Mouse (Mus musculus): ENCODE measurements at regions not wholly inside any gene's neighbourhood (a gene's known extent, or its start where the extent isn't known, plus 50 kb on each side); places are given as distances from the start of the nearest gene placed in this dataset.

DNA sequence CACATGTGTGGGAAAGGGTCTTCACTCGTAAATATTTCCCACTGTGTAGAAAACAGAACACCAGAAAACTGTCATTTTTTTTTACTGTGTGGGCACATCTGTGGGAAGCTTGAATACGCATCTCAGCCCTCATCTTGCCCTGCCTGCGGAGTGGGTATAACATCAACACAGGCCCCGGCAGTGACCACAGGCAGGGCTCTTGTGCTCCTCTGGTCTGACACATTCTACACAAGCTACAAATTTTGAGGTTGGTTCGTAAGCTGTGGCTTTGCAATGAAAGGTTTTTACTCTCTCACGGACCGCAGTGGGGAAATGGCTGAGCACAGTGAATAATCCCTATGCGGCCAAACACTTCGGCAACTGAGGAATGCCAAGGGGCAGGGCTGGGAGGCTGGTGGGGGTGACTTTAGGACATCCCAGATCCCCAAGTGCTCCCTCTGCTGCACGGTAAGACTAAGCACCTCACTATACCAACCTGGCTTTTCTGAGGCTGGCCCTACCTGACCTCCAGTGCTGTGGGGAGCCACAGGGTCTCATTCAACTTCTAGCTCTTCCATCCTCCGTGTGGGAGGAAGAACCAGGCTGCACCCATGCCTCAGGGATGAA is 422.9 kb downstream of the Cd83 start:
- no peak for TF ChIP-seq CTCF (IDR thresholded peaks at IDR 0.05; ENCODE audit: low read depth)
- TF ChIP-seq EP300 (IDR thresholded peaks at IDR 0.05; ENCODE audit: low read depth), result no peak
